Mouse (Mus musculus): ENCODE data around the gene Rfpl4. TPM values are rescaled to one million over a fixed set of nuclear protein-coding genes. Genes with fewer than 3 reads are reported as not detected.
A peak's percentile ranks its signal among the peaks of the same experiment; 100 is the strongest.

The Rfpl4 gene
- polyA plus RNA-seq, 1 experiment: not detected

GRCm38 (mm10) chr7:5074984-5075383, 41.8 kb downstream of the Rfpl4 start:
- peaks cover 56% of the 10 kb centered on the region for H3K36me3 ChIP-seq (ENCODE audit: control insufficient read depth, insufficient read depth)
- H3K4me3 ChIP-seq: no peak overlapping the region
- no peak overlapping the region for H3ac ChIP-seq (ENCODE audit: control insufficient read depth, insufficient read length)
- H3K27me3 ChIP-seq (ENCODE audit: control insufficient read depth, insufficient read depth, insufficient read length): no peaks in the 10 kb centered on the region
- TF ChIP-seq SRF (IDR thresholded peaks at IDR 0.05; ENCODE audit: control insufficient read depth, insufficient read length, low read depth) (no peak), CEBPB (IDR thresholded peaks at IDR 0.05; ENCODE audit: insufficient read depth, poor library complexity, severe bottlenecking) (no peak), REST (IDR thresholded peaks at IDR 0.05; ENCODE audit: insufficient read depth, insufficient read length) (no peak), MYOG (IDR thresholded peaks at IDR 0.05; ENCODE audit: control insufficient read depth in 1 of 3, insufficient read depth in 1 of 3, insufficient read length in 2 of 3, low read depth in 2 of 3) (no peak), TCF12 (IDR thresholded peaks at IDR 0.05; ENCODE audit: insufficient read depth, poor library complexity, severe bottlenecking) (no peak)
- H3K79me2 ChIP-seq (ENCODE audit: control insufficient read depth, insufficient read depth): peaks cover 44% of the 10 kb centered on the region
- no peak overlapping the region for H3K4me2 ChIP-seq (ENCODE audit: low read depth)

DNA sequence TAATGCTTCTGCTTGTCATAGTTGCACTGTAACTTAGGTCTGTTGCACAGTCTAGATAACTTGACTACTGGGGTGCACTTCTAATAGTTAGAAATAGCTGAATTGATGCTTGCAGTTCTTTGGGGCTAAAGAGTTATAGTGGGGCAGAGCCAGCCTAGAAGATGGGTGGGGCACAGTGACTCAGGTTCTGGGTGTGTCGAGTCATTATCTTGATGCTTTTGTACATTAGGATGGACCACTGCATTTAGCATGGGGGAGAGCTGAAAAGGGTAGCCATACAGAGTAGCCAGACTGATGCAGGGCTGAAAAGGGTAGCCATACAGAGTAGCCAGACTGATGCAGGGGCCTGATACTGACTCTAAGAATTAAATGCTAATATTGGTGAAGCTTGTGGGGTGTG, 43.2 kb downstream of the Rfpl4 start:
- H3K27me3 ChIP-seq (ENCODE audit: control insufficient read depth, insufficient read depth, insufficient read length): no peaks in the 10 kb centered on the region
- H3ac ChIP-seq (ENCODE audit: control insufficient read depth, insufficient read length): no peak overlapping the region
- peaks cover 56% of the 10 kb centered on the region for H3K79me2 ChIP-seq (ENCODE audit: control insufficient read depth, insufficient read depth)
- no peak for TF ChIP-seq POLR2A (IDR thresholded peaks at IDR 0.05; ENCODE audit: insufficient read length, low read depth)
- TF ChIP-seq USF1 (IDR thresholded peaks at IDR 0.05; ENCODE audit: low read depth): no peak
- no peak for TF ChIP-seq POLR2AphosphoS2 (IDR thresholded peaks at IDR 0.05; ENCODE audit: insufficient read length, low read depth)
- TF ChIP-seq MAX (IDR thresholded peaks at IDR 0.05; ENCODE audit: low read depth): no peak
- no peak for TF ChIP-seq MYOG (IDR thresholded peaks at IDR 0.05; ENCODE audit: control insufficient read depth in 1 of 3, insufficient read depth in 1 of 3, insufficient read length in 2 of 3, low read depth in 2 of 3)
- no peak for TF ChIP-seq REST (IDR thresholded peaks at IDR 0.05; ENCODE audit: insufficient read depth, insufficient read length)
- TF ChIP-seq TCF3 (IDR thresholded peaks at IDR 0.05; ENCODE audit: insufficient read length, low read depth): no peak
- TF ChIP-seq MYOD1 (IDR thresholded peaks at IDR 0.05; ENCODE audit: control insufficient read depth in 1 of 3, insufficient read length in 2 of 3, low read depth in 2 of 3): no peak
- TF ChIP-seq E2F4 (IDR thresholded peaks at IDR 0.05; ENCODE audit: insufficient read depth): no peak
- H3K36me3 ChIP-seq (ENCODE audit: control insufficient read depth, insufficient read depth): peaks cover 61% of the 10 kb centered on the region
- H3K4me3 ChIP-seq: no peak overlapping the region
- H3K4me2 ChIP-seq (ENCODE audit: low read depth): no peak overlapping the region

- Histone ChIP-seq H3K4me2 (ENCODE audit: low read depth) (no peak overlapping the region), H3K79me2 (ENCODE audit: control insufficient read depth, insufficient read depth) (peaks cover 65% of the 10 kb centered on the region), H3ac (ENCODE audit: control insufficient read depth, insufficient read length) (no peak overlapping the region), H3K4me3 (no peak overlapping the region), H3K27me3 (ENCODE audit: control insufficient read depth, insufficient read depth, insufficient read length) (no peaks in the 10 kb centered on the region), H3K36me3 (ENCODE audit: control insufficient read depth, insufficient read depth) (peaks cover 16% of the 10 kb centered on the region)
- TF ChIP-seq MAX (IDR thresholded peaks at IDR 0.05; ENCODE audit: low read depth) (no peak), POLR2A (IDR thresholded peaks at IDR 0.05; ENCODE audit: insufficient read length, low read depth) (no peak)
Measured at GRCm38 (mm10) chr7:5064886-5065285, 51.9 kb downstream of the Rfpl4 start.

- Histone ChIP-seq H3K79me2 (ENCODE audit: control insufficient read depth, insufficient read depth) (peaks cover 50% of the 10 kb centered on the region), H3K27me3 (ENCODE audit: control insufficient read depth, insufficient read depth, insufficient read length) (no peaks in the 10 kb centered on the region), H3K36me3 (ENCODE audit: control insufficient read depth, insufficient read depth) (peaks cover 7% of the 10 kb centered on the region), H3ac (ENCODE audit: control insufficient read depth, insufficient read length) (peak overlapping the region; percentile 96), H3K4me3 (peak overlapping the region; percentile 96), H3K4me2 (ENCODE audit: low read depth) (peak overlapping the region; percentile 89)
- TF ChIP-seq MYOG (IDR thresholded peaks at IDR 0.05; ENCODE audit: control insufficient read depth in 1 of 3, insufficient read depth in 1 of 3, insufficient read length in 2 of 3, low read depth in 2 of 3) (no peak), POLR2AphosphoS2 (IDR thresholded peaks at IDR 0.05; ENCODE audit: insufficient read length, low read depth) (peak; percentile 29), TCF3 (IDR thresholded peaks at IDR 0.05; ENCODE audit: insufficient read length, low read depth) (no peak), SRF (IDR thresholded peaks at IDR 0.05; ENCODE audit: control insufficient read depth, insufficient read length, low read depth) (no peak), USF1 (IDR thresholded peaks at IDR 0.05; ENCODE audit: low read depth) (peak; percentile 81)
Measured at GRCm38 (mm10) chr7:5062360-5063001, 54.3 kb downstream of the Rfpl4 start.

- Histone ChIP-seq H3ac (ENCODE audit: control insufficient read depth, insufficient read length) (peak within 1 kb of the TSS; percentile 96), H3K79me2 (ENCODE audit: control insufficient read depth, insufficient read depth) (peaks cover 44% of the 10 kb centered on the region), H3K36me3 (ENCODE audit: control insufficient read depth, insufficient read depth) (peaks cover 6% of the 10 kb centered on the region), H3K4me2 (ENCODE audit: low read depth) (peak within 1 kb of the TSS; percentile 97), H3K27me3 (ENCODE audit: control insufficient read depth, insufficient read depth, insufficient read length) (peaks cover 4% of the 10 kb centered on the region), H3K4me3 (peak within 1 kb of the TSS; percentile 96)
- TF ChIP-seq POLR2A (IDR thresholded peaks at IDR 0.05; ENCODE audit: insufficient read length, low read depth): peak; percentile 94
- TF ChIP-seq MYOD1 (IDR thresholded peaks at IDR 0.05; ENCODE audit: control insufficient read depth in 1 of 3, insufficient read length in 2 of 3, low read depth in 2 of 3): no peak
- peak; percentile 89 for TF ChIP-seq POLR2AphosphoS2 (IDR thresholded peaks at IDR 0.05; ENCODE audit: insufficient read length, low read depth)
Measured at GRCm38 (mm10) chr7:5061774-5062359, 54.9 kb downstream of the Rfpl4 start, which contains the start of gene U2af2. TSS of gene U2af2 (plus strand) at chr7:5062143.

Measured in myocyte (in vitro differentiated cells).